Mouse (Mus musculus) ES-E14 (cell line): ENCODE results near the gene Gm13287.
"Not testable (repeated sequence)": the region's sequence is repeated elsewhere in the genome, so short reads cannot be mapped to it uniquely, and the experiment has no call there.

Experiments used
- HCFC1 ChIP-seq: IDR thresholded peaks from 2 replicates; pipeline ENCODE4 v1.6.1; 2012; ENCODE audit warnings: low read length, inconsistent platforms, borderline replicate concordance; ENCODE audit not compliant: insufficient read depth
- MAFK ChIP-seq: IDR thresholded peaks from 2 replicates; pipeline ENCODE4 v1.6.1; 2014; ENCODE audit warnings: mild to moderate bottlenecking, low read depth, low read length, inconsistent platforms; ENCODE audit not compliant: insufficient read depth
- ZNF384 ChIP-seq: IDR thresholded peaks from 2 replicates; pipeline ENCODE4 v1.6.1; 2012; ENCODE audit warnings: low read depth, low read length, inconsistent platforms

DNA sequence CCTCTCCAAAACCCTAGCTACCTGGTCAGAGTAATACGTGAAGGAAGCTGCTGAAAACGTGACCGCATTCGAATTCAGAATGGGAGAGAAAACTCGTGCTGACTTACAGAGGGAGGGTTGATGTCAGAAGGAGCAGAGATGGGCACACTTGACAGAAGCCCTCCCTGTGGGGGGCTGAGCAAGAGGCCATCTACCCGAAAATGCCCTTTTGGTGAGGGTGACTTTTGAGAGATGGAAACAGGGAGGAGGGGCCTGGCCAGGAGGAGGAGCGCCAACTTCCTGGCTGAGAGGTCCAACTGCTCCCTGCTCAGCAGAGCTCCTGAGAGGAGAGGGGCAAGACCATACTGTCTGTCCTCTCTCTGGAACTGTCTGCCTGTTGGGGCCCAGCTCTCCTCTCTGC lies 21.2 kb upstream of the Gm13287 start, which contains the start of gene Ifnz:
- TF ChIP-seq MAFK, ZNF384, HCFC1: not testable (repeated sequence)
